Mouse (Mus musculus): ENCODE data around the gene Ccer2. TPM values are rescaled to one million over a fixed set of nuclear protein-coding genes. Genes with fewer than 3 reads are reported as not detected.
A peak's percentile ranks its signal among the peaks of the same experiment; 100 is the strongest.

The Ccer2 gene
- total and polyA plus RNA-seq, 3 experiments: 0.11 TPM; not detected in 2

DNA sequence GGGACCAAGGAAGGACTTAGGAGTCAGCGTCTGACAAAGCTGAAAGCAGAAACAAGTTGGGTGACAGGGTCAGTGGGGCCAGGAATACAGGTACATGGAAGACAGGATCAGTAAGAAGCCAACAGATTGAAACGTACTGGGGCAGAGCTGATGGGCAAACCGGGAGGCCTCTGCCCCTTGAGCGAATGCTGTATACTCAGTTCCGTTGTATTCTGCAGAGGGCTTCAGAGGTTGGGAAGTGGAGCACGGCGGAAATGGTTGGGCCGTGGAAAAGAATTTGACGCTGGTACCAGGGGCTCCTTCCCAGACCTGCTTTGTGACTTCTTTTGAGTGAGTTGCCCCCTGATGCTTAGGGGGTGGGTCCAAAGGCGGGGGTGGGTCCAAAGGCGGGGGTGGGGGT is 22.8 kb upstream of the Ccer2 start:
- no peak for DNase-seq (ENCODE audit: low read depth, low spot score)
- Histone ChIP-seq H3K36me3 (ENCODE audit: control insufficient read depth in 1 of 2, insufficient read depth in 2 of 2, low read length in 2 of 2) (no peaks in the 10 kb centered on the region), H3K27me3 (ENCODE audit: control insufficient read depth in 1 of 2, insufficient read depth in 2 of 2, low read length in 2 of 2) (no peaks in the 10 kb centered on the region), H3K27ac (ENCODE audit: control insufficient read depth, low read depth, low read length) (no peak overlapping the region), H3K9me3 (replicated peaks; ENCODE audit: insufficient read depth, low read length) (no peaks in the 10 kb centered on the region), H3K79me2 (ENCODE audit: control insufficient read depth, insufficient read depth, low read length, poor library complexity) (no peaks in the 10 kb centered on the region), H3K4me1 (ENCODE audit: control insufficient read depth in 1 of 2, insufficient read depth in 2 of 2, low read length in 2 of 2) (no peaks in the 10 kb centered on the region), H3K4me3 (ENCODE audit: control insufficient read depth in 1 of 2, insufficient read depth in 1 of 2, low read depth in 2 of 2, low read length in 2 of 2) (no peak overlapping the region), H3K9ac (ENCODE audit: control insufficient read depth, low read depth, low read length, poor library complexity, severe bottlenecking) (no peak overlapping the region)
- no peak for TF ChIP-seq POLR2A (IDR thresholded peaks at IDR 0.05; ENCODE audit: control insufficient read depth in 1 of 2, insufficient read depth in 1 of 2, low read depth in 1 of 2, low read length in 2 of 2, poor library complexity in 1 of 2)
- TF ChIP-seq E2F4 (IDR thresholded peaks at IDR 0.05; ENCODE audit: borderline replicate concordance, low read depth, low read length): no peak
- TF ChIP-seq CHD1 (IDR thresholded peaks at IDR 0.05; ENCODE audit: low read depth, low read length): no peak
- TF ChIP-seq CHD2 (IDR thresholded peaks at IDR 0.05; ENCODE audit: low read length): no peak
- no peak for TF ChIP-seq MYC (IDR thresholded peaks at IDR 0.05; ENCODE audit: low read depth, low read length)
- TF ChIP-seq MYB (IDR thresholded peaks at IDR 0.05; ENCODE audit: low read depth, low read length): no peak
- TF ChIP-seq MAZ (IDR thresholded peaks at IDR 0.05; ENCODE audit: low read depth, low read length): no peak
- TF ChIP-seq ETS1 (IDR thresholded peaks at IDR 0.05; ENCODE audit: low read depth, low read length): no peak
- TF ChIP-seq CTCF (IDR thresholded peaks at IDR 0.05 in 2 of 3, conservative IDR thresholded peaks at IDR 0.05 in 1 of 3; ENCODE audit: control insufficient read depth in 1 of 3, insufficient read depth in 1 of 3, low read depth in 2 of 3, low read length in 3 of 3, poor library complexity in 1 of 3, severe bottlenecking in 1 of 3): no peak
- TF ChIP-seq RAD21 (IDR thresholded peaks at IDR 0.05; ENCODE audit: low read depth, low read length): no peak
- TF ChIP-seq USF1 (IDR thresholded peaks at IDR 0.05; ENCODE audit: low read depth, low read length): no peak
- no peak for TF ChIP-seq POLR2AphosphoS2 (IDR thresholded peaks at IDR 0.05; ENCODE audit: low read length)
- TF ChIP-seq JUND (IDR thresholded peaks at IDR 0.05; ENCODE audit: low read depth, low read length): no peak
- no peak for TF ChIP-seq MAFK (IDR thresholded peaks at IDR 0.05; ENCODE audit: borderline replicate concordance, low read depth, low read length)
- TF ChIP-seq GABPA (IDR thresholded peaks at IDR 0.05; ENCODE audit: low read depth, low read length): no peak
- TF ChIP-seq ZNF384 (IDR thresholded peaks at IDR 0.05; ENCODE audit: low read depth, low read length): no peak
- no peak for TF ChIP-seq SIN3A (IDR thresholded peaks at IDR 0.05; ENCODE audit: low read length)
- no peak for TF ChIP-seq RCOR1 (IDR thresholded peaks at IDR 0.05; ENCODE audit: low read depth, low read length)

DNA sequence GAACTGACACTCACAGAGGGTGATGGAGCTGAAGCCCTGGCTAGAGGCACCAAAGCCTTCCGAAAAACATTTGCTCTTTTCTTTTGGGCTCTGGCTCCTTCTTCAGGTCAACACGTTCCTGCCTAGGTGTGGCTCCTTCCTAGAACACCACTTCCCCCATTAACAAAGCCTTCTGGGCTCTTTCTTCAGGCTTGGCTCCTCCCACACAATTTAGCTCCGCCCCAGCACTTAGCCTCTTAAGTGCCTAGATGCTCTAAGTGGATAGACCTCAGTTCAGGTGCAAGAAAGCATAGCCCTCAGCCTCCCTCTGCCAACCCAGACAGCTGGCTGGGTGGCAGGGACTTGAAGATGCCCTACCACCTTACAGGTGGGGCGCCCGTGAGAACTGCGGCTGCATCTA is 20.3 kb upstream of the Ccer2 start:
- Histone ChIP-seq H3K27ac (ENCODE audit: control insufficient read depth, low read depth, low read length) (no peak overlapping the region), H3K4me3 (ENCODE audit: control insufficient read depth in 1 of 2, insufficient read depth in 1 of 2, low read depth in 2 of 2, low read length in 2 of 2) (no peak overlapping the region)

More for the DNA sequence above, 20.3 kb upstream of the Ccer2 start:
- H3K4me1 ChIP-seq (ENCODE audit: control insufficient read depth in 1 of 2, insufficient read depth in 2 of 2, low read length in 2 of 2): no peaks in the 10 kb centered on the region; a peak in 1 of 4 replicates
- H3K79me2 ChIP-seq (ENCODE audit: control insufficient read depth, insufficient read depth, low read length, poor library complexity): no peaks in the 10 kb centered on the region
- H3K36me3 ChIP-seq (ENCODE audit: control insufficient read depth in 1 of 2, insufficient read depth in 2 of 2, low read length in 2 of 2): no peaks in the 10 kb centered on the region
- H3K9ac ChIP-seq (ENCODE audit: control insufficient read depth, low read depth, low read length, poor library complexity, severe bottlenecking): no peak overlapping the region
- no peaks in the 10 kb centered on the region for H3K27me3 ChIP-seq (ENCODE audit: control insufficient read depth in 1 of 2, insufficient read depth in 2 of 2, low read length in 2 of 2)
- DNase-seq (ENCODE audit: low read depth, low spot score): peak; percentile 48
- H3K9me3 ChIP-seq (replicated peaks; ENCODE audit: insufficient read depth, low read length): no peaks in the 10 kb centered on the region
- TF ChIP-seq ZNF384 (IDR thresholded peaks at IDR 0.05; ENCODE audit: low read depth, low read length): no peak
- TF ChIP-seq CTCF (IDR thresholded peaks at IDR 0.05 in 2 of 3, conservative IDR thresholded peaks at IDR 0.05 in 1 of 3; ENCODE audit: control insufficient read depth in 1 of 3, insufficient read depth in 1 of 3, low read depth in 2 of 3, low read length in 3 of 3, poor library complexity in 1 of 3, severe bottlenecking in 1 of 3): no peak
- TF ChIP-seq SMC3 (IDR thresholded peaks at IDR 0.05; ENCODE audit: low read depth, low read length): no peak
- TF ChIP-seq MAFK (IDR thresholded peaks at IDR 0.05; ENCODE audit: borderline replicate concordance, low read depth, low read length): no peak
- TF ChIP-seq KAT2A (conservative IDR thresholded peaks at IDR 0.05; ENCODE audit: low read depth, low read length): no peak
- no peak for TF ChIP-seq POLR2A (IDR thresholded peaks at IDR 0.05; ENCODE audit: control insufficient read depth in 1 of 2, insufficient read depth in 1 of 2, low read depth in 1 of 2, low read length in 2 of 2, poor library complexity in 1 of 2)
- no peak for TF ChIP-seq CHD2 (IDR thresholded peaks at IDR 0.05; ENCODE audit: low read length)
- no peak for TF ChIP-seq MAZ (IDR thresholded peaks at IDR 0.05; ENCODE audit: low read depth, low read length)
- TF ChIP-seq MAX (IDR thresholded peaks at IDR 0.05; ENCODE audit: low read length): no peak
- no peak for TF ChIP-seq TCF12 (IDR thresholded peaks at IDR 0.05; ENCODE audit: low read depth, low read length)
- TF ChIP-seq POLR2AphosphoS5 (IDR thresholded peaks at IDR 0.05; ENCODE audit: borderline replicate concordance, low read depth, low read length): no peak

All from MEL (cell line).